ENCODE assay signal across 23 mouse cellular contexts in genomic region chr12:107328986-107329385, GRCm38 (mm10).
DNase-seq lines count a peak whose midpoint lies in the region; ATAC-seq and TF ChIP-seq lines count a peak whose summit lies in the region.
"Had no signal": no experiment of that assay in that cellular context is flagged by ENCODE, and none has a peak within 500 bp of the region (broad histone marks: within the 10 kb centered on the region; RNA-seq: fewer than 3 reads in every experiment).

No protein-coding gene starts in this region.

- WGBS in hindbrain, embryonic 10.5 days: 19% methylated on average over 9 of the region's 9 CpGs
- WGBS in hindbrain, embryonic 16.5 days: 27% methylated on average over 9 of the region's 9 CpGs
- WGBS in neural tube, embryonic 11.5 days: 15% methylated on average over 9 of the region's 9 CpGs
- WGBS in heart, embryonic 11.5 days (ENCODE audit: insufficient replicate concordance): 26% methylated on average over 9 of the region's 9 CpGs
- WGBS in midbrain, postnatal 0 days: 55% methylated on average over 9 of the region's 9 CpGs

- no peak overlapping the region for H3K4me3 ChIP-seq in hindbrain, embryonic 10.5 days
- no peak overlapping the region for H3K4me3 ChIP-seq in hindbrain, embryonic 16.5 days (ENCODE audit: low read length)
- H3K4me3 ChIP-seq in neural tube, embryonic 11.5 days (ENCODE audit: low read depth, low read length): no peak overlapping the region
- H3K4me3 ChIP-seq in heart, embryonic 11.5 days (ENCODE audit: low read depth, low read length): no peak overlapping the region
- no peak overlapping the region for H3K4me3 ChIP-seq in midbrain, postnatal 0 days (ENCODE audit: low read depth, low read length)
- H3K4me3 ChIP-seq: heart, embryonic 10.5 days; left cerebral cortex, adult 2 months; limb, embryonic 12.5 days; lung, embryonic 15.5 days; midbrain, embryonic 10.5 days had no signal

- no peaks in the 10 kb centered on the region for H3K36me3 ChIP-seq in hindbrain, embryonic 10.5 days
- no peaks in the 10 kb centered on the region for H3K36me3 ChIP-seq in hindbrain, embryonic 16.5 days (ENCODE audit: control insufficient read depth, insufficient read depth, low read length)
- no peaks in the 10 kb centered on the region for H3K36me3 ChIP-seq in neural tube, embryonic 11.5 days (ENCODE audit: control insufficient read depth, insufficient read depth, low read length)
- no peaks in the 10 kb centered on the region for H3K36me3 ChIP-seq in heart, embryonic 11.5 days (ENCODE audit: control insufficient read depth, insufficient read depth, low read length)
- no peaks in the 10 kb centered on the region for H3K36me3 ChIP-seq in midbrain, postnatal 0 days (ENCODE audit: insufficient read depth, low read length)
- H3K36me3 ChIP-seq: G1E; heart, embryonic 10.5 days; limb, embryonic 12.5 days; lung, embryonic 15.5 days; midbrain, embryonic 10.5 days had no signal

- ATAC-seq in hindbrain, embryonic 16.5 days: no peak
- no peak; the same call in 1 of the 2 replicates for ATAC-seq in neural tube, embryonic 11.5 days (ENCODE audit: insufficient read depth, low FRiP score, low TSS enrichment)
- ATAC-seq in heart, embryonic 11.5 days (replicated peaks; ENCODE audit: insufficient number of reproducible peaks, low FRiP score, low TSS enrichment): no peak
- ATAC-seq in midbrain, postnatal 0 days (ENCODE audit: low FRiP score): no peak

- no peak overlapping the region for H3K4me2 ChIP-seq in hindbrain, embryonic 16.5 days (ENCODE audit: low read length)
- H3K4me2 ChIP-seq in neural tube, embryonic 11.5 days (ENCODE audit: low read depth): no peak overlapping the region
- no peak overlapping the region for H3K4me2 ChIP-seq in heart, embryonic 11.5 days
- no peak overlapping the region for H3K4me2 ChIP-seq in midbrain, postnatal 0 days (ENCODE audit: low read depth, low read length, poor library complexity, severe bottlenecking)
- H3K4me2 ChIP-seq: limb, embryonic 12.5 days; lung, embryonic 15.5 days had no signal

- H3K27ac ChIP-seq in hindbrain, embryonic 10.5 days: peak overlapping the region; percentile 66
- no peak overlapping the region for H3K27ac ChIP-seq in hindbrain, embryonic 16.5 days (ENCODE audit: low read depth, low read length)
- H3K27ac ChIP-seq in neural tube, embryonic 11.5 days (ENCODE audit: low read depth, low read length): no peak overlapping the region
- no peak overlapping the region for H3K27ac ChIP-seq in heart, embryonic 11.5 days (ENCODE audit: low read depth, low read length)
- H3K27ac ChIP-seq in midbrain, postnatal 0 days (ENCODE audit: low read depth, low read length): no peak overlapping the region
- H3K27ac ChIP-seq: heart, embryonic 10.5 days; left cerebral cortex, adult 2 months; limb, embryonic 12.5 days; liver, embryonic 14.5 days; lung, embryonic 15.5 days; midbrain, embryonic 10.5 days had no signal

- no peak for TF ChIP-seq CTCF in midbrain, postnatal 0 days (IDR thresholded peaks at IDR 0.05)

- H3K9ac ChIP-seq in hindbrain, embryonic 16.5 days (ENCODE audit: low read depth, low read length): no peak overlapping the region
- H3K9ac ChIP-seq in neural tube, embryonic 11.5 days (ENCODE audit: low read length): no peak overlapping the region
- no peak overlapping the region for H3K9ac ChIP-seq in heart, embryonic 11.5 days (ENCODE audit: low read depth, low read length)
- no peak overlapping the region for H3K9ac ChIP-seq in midbrain, postnatal 0 days (replicated peaks; ENCODE audit: low read length, poor library complexity, severe bottlenecking)
- H3K9ac ChIP-seq: limb, embryonic 12.5 days; liver, embryonic 14.5 days; lung, embryonic 15.5 days had no signal

- DNase-seq in hindbrain, embryonic 10.5 days (ENCODE audit: low spot score): peak; percentile 56
- DNase-seq in embryo, embryonic 10.5 days (ENCODE audit: low spot score): peak; percentile 83
- peak; percentile 52 for DNase-seq in forelimb bud, embryonic 11.5 days (ENCODE audit: low read depth, low spot score)
- DNase-seq in neural tube, embryonic 11.5 days (ENCODE audit: low spot score): peak; percentile 62
- DNase-seq in midbrain, postnatal 0 days (ENCODE audit: low spot score): no peak
- DNase-seq in layer of hippocampus, postnatal 14 days (ENCODE audit: low spot score in 2 of 2): no peak
- DNase-seq: adrenal gland, postnatal 25 days; cerebellum, adult 11-12 months; cerebellum, postnatal 25 days; heart, postnatal 10 days; kidney, adult 9 months; kidney, postnatal 25 days; lung, postnatal 4 days; right cerebral cortex, postnatal 25 days had no signal

- peaks cover 28% of the 10 kb centered on the region for H3K4me1 ChIP-seq in hindbrain, embryonic 10.5 days (replicated peaks)
- no peaks in the 10 kb centered on the region for H3K4me1 ChIP-seq in hindbrain, embryonic 16.5 days (ENCODE audit: control insufficient read depth, insufficient read depth, low read depth, low read length)
- 0 out of 2 replicates have a peak, but pooled peaks cover 4% of the 10 kb centered on the region for H3K4me1 ChIP-seq in neural tube, embryonic 11.5 days (ENCODE audit: control insufficient read depth, insufficient read depth, low read length)
- no peaks in the 10 kb centered on the region for H3K4me1 ChIP-seq in heart, embryonic 11.5 days (ENCODE audit: control insufficient read depth, insufficient read depth, low read length)
- no peaks in the 10 kb centered on the region for H3K4me1 ChIP-seq in midbrain, postnatal 0 days (ENCODE audit: insufficient read depth, low read length)
- H3K4me1 ChIP-seq: limb, embryonic 12.5 days; lung, embryonic 15.5 days had no signal

- no peaks in the 10 kb centered on the region for H3K9me3 ChIP-seq in hindbrain, embryonic 10.5 days
- H3K9me3 ChIP-seq in hindbrain, embryonic 16.5 days (ENCODE audit: control insufficient read depth, low read length): 0 out of 2 replicates have a peak, but pooled peaks cover 3% of the 10 kb centered on the region
- H3K9me3 ChIP-seq in neural tube, embryonic 11.5 days (ENCODE audit: control insufficient read depth, low read length): no peaks in the 10 kb centered on the region
- no peaks in the 10 kb centered on the region for H3K9me3 ChIP-seq in heart, embryonic 11.5 days (replicated peaks; ENCODE audit: control insufficient read depth, low read length)
- 0 out of 2 replicates have a peak, but pooled peaks cover 5% of the 10 kb centered on the region for H3K9me3 ChIP-seq in midbrain, postnatal 0 days (ENCODE audit: low read length)
- H3K9me3 ChIP-seq: heart, embryonic 10.5 days; limb, embryonic 12.5 days; lung, embryonic 15.5 days; midbrain, embryonic 10.5 days had no signal

- H3K27me3 ChIP-seq in hindbrain, embryonic 10.5 days (ENCODE audit: insufficient read depth, poor library complexity, severe bottlenecking): peaks cover 8% of the 10 kb centered on the region; the same call in 1 of the 2 replicates
- H3K27me3 ChIP-seq in hindbrain, embryonic 16.5 days (replicated peaks; ENCODE audit: control insufficient read depth, insufficient read depth, low read length): 0 out of 2 replicates have a peak, but pooled peaks cover 2% of the 10 kb centered on the region
- H3K27me3 ChIP-seq in neural tube, embryonic 11.5 days (ENCODE audit: control insufficient read depth, insufficient read depth, low read length): no peaks in the 10 kb centered on the region
- 0 out of 2 replicates have a peak, but pooled peaks cover 2% of the 10 kb centered on the region for H3K27me3 ChIP-seq in heart, embryonic 11.5 days (ENCODE audit: control insufficient read depth, insufficient read depth, low read length)
- no peaks in the 10 kb centered on the region for H3K27me3 ChIP-seq in midbrain, postnatal 0 days (ENCODE audit: insufficient read depth, low read length)

Comparison
In these comparisons a context has a peak if more than half of its experiments do, and no peak if none do; other contexts are left out.
1. DNase-seq: peak in hindbrain, embryonic 10.5 days (single experiment), embryo, embryonic 10.5 days (single experiment), forelimb bud, embryonic 11.5 days (single experiment) and neural tube, embryonic 11.5 days (single experiment); none in midbrain, postnatal 0 days (single experiment) and layer of hippocampus, postnatal 14 days (0 of 2).